Mouse (Mus musculus) 3134 (cell line): ENCODE measurements around the gene Picalm.
A peak's percentile ranks its signal among the peaks of the same experiment; 100 is the strongest.

Source experiments
- DNase-seq: peaks from one replicate; pipeline ENCODE4 v3.0.0-alpha.2; 2011; ENCODE audit warnings: low spot score; ENCODE audit not compliant: insufficient read length; ENCODE audit errors: extremely low read depth

Picalm gene

DNA sequence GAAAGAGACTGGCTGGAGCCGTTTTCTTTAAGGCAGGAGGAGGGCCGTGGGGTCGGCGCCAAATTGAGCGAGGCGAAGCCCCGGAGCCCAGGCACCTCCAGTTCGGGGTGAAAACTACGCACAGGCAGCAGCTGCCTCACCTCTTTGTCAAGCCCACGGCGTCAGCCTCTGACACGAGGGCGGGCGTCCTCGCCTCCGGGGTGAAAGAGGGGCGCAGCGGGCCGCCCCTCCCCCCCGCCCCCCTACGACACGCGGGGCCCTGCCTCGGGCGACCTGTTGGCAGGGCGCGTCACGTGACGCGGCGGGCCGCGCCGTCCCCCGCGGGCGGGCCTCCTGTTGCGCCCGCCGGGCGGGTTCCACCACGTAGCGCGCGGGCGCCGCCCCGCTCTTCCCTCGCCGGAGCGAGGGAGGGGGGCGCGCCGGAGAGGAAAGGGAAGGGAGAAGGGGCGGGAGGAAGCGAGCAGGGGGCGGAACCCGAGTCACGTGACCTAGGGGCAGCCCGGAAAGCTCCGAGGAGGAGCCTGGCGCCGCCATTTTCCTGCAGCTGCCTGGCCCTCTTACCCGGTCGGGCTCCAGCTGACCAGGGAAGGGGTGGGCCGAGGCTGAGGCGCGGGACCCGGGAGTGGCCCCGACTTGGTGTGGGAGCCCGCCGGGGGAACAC lies at the start of gene Picalm:
TSS of gene Picalm (plus strand) at position 482 of the 661 bp plus-strand sequence.
- peak; percentile 95 for DNase-seq

DNA sequence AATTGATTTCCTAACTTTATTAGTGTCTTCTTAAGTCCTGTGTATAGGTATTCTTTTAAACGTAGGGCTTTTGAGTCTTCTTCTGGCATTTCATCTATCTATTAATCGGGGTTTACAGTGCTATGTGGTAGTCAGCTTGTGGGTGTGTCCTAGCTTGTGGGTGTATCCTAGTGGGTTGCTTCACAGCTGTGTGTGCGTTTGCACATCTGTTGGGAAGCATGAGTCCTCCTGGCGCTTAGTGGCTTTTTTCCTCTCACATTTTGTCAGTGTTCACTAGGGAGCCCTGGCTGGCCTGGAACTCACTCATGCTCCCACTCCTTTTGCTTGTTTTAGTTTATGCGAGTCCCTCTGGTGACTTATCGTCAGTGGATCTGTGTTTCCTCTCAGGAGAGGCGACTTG lies 46.2 kb upstream of the Picalm start:
- no peak for DNase-seq

DNA sequence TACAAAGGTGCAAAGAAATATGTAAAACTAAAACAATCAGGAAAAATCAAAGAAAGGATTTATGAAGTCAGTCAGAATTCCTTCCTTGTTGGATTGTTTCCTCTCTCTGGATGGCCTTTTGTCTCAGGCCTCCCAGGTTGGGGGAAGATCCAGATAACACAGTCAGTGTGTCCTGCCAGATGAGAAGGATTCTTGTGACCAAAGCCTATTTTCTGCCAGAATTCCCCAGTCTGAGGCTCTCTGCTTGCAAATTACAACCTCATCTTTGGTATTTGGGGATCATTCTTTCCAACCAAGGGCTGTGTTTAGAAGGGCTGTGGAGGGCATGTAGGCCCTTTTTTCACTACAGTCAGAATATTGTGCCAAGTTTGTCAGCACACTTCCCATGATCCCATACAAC lies 45.5 kb upstream of the Picalm start:
- DNase-seq, result no peak

- no peak for DNase-seq
Measured at GRCm38 (mm10) chr7:90085713-90086112, 44.3 kb upstream of the Picalm start.

- no peak for DNase-seq
Measured at GRCm38 (mm10) chr7:90086821-90087220, 43.2 kb upstream of the Picalm start.

DNA sequence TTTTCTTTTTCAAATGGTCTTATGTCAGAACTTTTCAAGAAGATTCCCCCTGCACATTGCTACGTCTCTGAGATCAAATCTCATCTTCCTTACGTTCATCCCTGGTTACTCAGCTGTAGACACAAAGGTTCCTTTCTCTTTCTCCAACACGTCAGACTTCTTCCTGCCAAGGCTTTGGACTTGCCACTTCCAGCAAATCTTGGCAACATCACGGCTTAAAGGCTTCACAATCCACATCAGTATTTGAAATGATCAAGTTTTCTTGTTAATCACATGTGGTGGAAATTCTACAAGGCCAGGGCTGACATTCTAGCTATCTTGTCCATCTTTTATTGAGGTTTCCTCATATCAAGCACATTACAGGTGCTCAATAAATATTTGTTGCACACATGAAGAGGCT lies 39.0 kb upstream of the Picalm start:
- DNase-seq, result no peak

DNA sequence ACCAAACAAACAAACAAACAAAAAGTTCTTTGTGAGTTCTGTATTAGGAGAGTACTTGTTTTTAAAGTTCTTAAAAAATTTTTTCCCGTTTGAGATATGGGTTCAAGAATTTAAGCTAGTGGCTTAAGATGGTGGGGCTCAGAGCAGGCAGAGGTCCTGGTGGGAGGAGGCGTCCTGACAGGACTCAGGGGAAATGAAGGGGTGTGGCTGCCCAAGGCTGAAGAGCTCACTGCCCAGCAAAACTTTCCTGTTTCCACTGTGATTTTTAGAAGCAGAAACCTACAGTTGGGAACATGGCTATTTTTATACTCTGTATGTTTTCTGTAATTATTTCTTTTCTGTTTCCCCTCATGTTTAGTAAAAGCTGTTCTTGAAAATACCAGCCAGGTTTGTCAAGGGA lies 38.3 kb upstream of the Picalm start:
- DNase-seq, result no peak

DNA sequence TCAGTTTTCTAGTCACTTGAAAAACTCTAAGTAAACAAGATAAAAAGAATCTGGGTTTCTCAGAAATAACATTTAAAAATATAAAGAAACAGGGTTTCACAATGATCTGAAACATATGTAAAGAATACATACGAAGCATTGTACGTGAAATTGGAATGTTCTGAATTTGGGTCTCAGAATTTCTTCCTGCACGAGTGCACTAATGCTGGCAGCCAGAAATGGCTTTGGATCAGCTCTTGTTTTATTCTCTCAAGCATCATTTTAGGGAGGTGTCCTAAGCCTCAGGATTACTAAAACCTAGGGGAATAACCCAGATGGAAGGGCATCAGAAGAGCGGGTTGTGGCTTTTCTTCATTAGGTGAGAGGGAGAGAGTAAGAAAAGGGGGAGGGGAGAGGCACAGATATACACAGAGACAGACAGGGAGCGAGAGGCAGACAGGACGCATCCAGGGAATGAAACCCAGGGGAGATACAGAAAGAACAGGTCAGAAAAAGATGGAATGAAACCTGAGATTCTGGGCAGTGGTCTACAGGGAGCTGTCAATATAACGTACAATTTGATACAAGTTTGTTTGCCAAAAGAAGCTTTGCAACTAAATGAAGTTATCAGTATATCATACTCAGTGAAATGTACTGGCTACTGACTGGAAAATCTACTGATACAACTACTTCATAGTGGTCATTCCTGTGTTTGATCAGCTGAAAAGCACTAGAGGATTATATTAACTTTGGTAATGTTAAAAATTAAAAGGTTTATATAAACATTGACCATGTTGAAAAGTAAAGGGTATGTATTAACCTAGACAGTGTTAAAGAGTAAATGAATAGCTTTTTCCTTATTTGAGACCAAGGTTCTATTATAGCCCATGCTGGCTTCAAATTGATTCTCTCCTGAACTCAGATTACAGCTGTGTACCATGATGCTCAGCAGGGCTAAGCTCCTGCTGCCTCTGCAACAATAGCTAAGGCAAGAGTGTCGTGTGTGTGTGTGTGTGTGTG lies 37.3 kb upstream of the Picalm start:
- DNase-seq, result no peak

GRCm38 (mm10) chr7:90095097-90095496 lies 34.9 kb upstream of the Picalm start:
- no peak for DNase-seq

DNA sequence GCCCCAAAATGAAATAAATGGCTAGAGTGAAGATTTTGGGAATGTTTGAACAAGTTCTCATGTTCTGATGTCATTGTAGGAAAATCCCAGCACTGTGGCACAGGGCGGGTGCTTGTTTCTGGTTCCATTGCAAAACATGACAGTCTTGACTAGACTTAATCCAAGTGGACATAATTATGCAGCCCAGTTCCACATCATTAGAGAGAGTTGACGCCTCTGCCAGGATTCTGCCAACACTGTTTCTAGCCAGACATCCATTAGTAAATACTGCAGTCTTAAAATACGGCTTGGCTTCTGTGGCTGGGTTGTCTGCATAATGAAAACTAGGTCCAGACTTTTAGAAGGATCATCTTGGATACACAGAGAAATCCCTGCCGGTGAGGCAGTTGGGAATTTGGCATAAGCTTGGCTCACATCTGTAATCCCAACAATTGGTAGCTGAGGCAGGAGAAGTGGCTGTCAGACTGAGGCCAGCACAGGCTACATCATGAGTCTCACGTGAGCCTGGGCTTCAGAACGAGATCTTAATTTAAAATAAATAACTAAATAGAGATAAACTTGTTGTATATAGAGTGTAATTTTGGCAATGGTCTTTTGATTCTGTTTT lies 34.1 kb upstream of the Picalm start:
- DNase-seq, result no peak

DNA sequence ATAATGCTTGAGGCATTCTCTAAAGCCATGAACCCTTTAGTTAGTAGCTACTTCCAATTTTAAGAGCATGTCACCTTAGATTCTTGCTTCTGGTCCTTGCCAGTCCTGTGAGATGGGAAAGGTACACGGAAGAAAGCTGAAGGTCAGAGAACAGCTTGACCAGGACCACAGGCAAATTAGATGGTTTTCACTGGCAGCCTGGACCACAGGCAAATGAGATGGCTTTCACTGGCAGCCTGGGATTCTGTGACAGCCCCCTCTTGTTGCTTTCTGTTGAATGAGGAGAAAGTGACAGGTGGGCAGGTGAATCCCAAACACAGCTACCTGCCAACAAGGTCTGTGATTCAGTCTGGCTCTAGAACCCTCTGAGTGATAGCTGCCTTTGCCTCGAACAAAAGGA lies 33.4 kb upstream of the Picalm start:
- DNase-seq, result no peak

DNA sequence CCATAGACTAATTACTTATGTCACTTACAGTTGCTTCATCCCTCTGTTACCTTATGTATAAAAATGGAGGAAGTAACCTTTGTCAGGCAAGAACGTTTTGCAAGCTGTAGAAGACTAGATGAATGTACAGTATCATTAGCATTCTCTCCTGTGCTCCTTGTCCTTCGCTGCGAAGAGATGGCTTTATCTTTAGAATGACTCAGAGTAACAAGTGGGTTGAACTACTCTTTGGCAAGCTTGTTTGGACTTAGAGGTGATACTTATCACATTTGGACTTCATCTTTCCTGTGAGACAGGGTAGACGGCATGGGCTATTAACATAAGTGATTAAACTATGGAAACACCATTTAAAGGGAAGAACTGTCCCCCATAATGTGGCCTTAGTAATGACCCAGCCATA lies 31.8 kb upstream of the Picalm start:
- DNase-seq, result no peak

- no peak for DNase-seq
Measured at GRCm38 (mm10) chr7:90099248-90099647, 30.8 kb upstream of the Picalm start.

DNA sequence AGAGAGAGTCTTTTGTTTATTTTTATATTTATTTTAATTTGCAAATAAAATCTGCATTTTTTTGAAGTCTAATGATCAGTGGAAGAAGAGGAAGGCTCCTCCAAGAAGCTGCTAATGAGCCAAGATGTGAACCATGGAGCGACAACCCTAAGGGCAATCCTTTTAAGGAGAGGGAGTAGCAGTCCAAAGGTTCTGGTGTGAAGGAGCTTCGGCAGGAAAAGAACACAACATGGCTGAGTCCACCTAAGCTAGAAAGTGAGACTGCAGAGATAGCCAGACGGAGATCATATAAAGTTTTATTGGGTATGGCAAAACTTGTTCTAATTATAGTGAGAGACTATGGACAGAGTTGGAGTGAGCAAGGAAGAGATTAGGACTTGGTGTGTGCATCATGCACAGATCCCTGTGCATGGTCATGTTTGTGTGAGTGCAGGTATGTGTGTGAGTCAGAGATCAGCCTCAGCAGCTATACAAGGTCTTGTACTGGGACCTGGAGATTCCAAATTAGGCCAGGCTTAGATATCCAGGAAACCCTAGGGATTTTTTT lies 29.3 kb upstream of the Picalm start:
- DNase-seq, result no peak

GRCm38 (mm10) chr7:90116100-90116499 lies 13.9 kb upstream of the Picalm start:
- DNase-seq, result no peak

- DNase-seq, result no peak
Measured at GRCm38 (mm10) chr7:90120106-90120505, 9.9 kb upstream of the Picalm start.

DNA sequence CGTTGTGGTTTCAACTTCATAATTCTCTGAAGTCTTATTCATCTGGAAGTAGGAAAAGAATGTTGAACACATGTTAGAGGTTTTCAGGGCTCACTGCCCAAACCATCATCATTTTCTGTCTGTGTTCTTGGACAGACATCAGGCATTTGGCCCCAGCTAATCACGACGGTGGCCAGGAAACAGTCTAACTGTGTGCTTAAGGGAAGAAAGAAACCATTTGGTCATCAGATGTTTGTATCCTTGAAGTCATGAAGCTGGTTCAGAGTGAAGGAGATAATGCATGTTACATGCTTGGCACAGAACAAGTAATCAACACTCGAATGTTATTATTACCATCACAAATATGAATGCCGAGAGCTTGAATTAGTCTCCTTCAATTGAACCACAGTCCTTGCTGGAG lies 5.0 kb upstream of the Picalm start:
- peak; percentile 19 for DNase-seq

- DNase-seq, result no peak
Measured at GRCm38 (mm10) chr7:90128631-90129200, 1.3 kb upstream of the Picalm start.

DNA sequence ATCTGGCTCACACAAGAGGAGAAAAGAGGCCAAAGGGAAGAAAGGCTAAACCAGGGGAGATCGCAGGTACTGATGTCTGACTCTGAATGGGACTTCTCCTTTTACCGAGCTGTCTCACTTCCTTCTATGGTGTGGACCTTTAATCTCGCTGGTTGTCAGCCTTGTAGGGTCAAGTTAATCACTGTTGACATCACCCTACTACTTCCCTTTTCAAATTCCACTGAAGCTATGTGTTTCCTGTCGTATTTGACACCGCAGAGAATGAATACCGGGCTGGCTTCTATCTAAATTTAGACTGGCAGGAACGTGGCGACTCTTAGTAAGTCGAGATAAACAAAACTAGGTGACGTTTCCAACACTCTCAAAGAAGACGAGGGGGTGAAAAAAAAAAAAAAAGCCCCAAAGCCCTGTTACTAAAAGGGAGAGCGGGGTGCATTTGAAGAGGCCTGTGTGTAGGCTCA lies 712 bp upstream of the Picalm start:
- no peak for DNase-seq

DNA sequence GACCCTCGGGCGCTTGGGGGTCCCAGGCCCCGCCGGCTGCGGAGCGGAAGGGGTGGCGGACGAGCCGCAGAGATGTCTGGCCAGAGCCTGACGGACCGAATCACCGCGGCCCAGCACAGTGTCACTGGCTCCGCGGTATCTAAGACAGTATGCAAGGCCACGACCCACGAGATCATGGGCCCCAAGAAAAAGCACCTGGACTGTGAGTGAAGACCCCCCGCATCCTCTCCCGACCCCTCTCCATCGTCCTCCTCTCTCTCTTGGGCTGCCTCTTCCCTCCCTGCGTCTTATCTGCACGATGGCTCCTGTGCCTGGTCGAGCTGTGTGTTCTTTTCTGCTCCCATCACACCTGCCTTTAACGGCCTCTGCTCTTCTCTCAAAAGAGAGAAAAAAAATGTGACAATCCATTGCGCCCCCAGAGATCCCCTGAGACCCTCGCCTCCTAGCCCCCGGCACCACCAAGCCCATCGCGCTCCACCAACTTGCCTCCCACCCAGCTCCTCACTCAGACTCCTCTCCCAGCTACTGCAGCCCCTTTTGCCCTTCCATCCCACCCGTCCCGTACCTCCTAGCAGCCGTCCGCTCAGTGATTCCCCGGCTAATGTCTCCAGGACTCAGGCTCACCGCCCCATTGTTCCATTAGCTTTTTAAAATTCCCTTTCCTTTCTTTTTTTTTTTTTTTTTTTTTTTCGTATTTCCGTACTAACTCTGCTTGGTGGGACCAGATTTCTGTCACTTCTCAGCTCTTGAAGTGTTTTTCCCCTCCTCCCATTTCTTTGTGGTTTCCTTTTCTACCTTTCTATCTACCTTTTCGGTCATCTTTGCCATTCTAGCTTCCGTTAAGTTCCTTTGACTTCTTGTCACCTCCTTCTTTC lies 725 bp downstream of the Picalm start:
- peak; percentile 46 for DNase-seq
